Mouse (Mus musculus) layer of hippocampus, adult 18-20 months (tissue): ENCODE data around the gene Arhgef38. TPM values are rescaled to one million over a fixed set of nuclear protein-coding genes. Genes with fewer than 3 reads are reported as not detected.

Experiments
- DNase-seq, 2 experiments: peaks; one replicate each; pipeline ENCODE4 v3.0.0; 2022; ENCODE audit warnings: low spot score in 2 of 2
- total RNA-seq, 2 experiments: library from RNA; stranded (reverse); gene quantifications; 2 replicates each; pipeline ENCODE4 v1.2.3; 2021

The Arhgef38 gene
- total RNA-seq, 2 experiments from 2014 or later = not detected

DNA sequence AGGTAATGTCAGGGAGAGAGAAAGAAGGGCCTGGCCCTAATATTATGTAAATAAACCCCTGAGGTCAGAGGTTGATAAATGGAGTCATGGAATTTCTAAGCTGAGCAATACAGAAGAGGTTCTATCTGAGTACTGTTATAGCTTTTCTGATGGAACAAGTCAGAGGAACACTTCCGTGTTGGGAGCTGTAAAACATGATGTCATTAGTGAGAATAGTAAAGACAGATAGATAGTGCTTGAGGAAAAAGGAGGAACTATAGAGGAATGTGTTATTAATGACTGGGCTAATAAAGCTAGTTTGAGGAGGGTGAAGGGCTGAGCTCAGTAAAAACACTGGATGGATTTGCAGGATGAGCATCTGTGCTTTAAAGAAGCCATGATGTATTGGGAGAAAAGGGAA, 140.4 kb downstream of the Arhgef38 start:
- no peak for DNase-seq

DNA sequence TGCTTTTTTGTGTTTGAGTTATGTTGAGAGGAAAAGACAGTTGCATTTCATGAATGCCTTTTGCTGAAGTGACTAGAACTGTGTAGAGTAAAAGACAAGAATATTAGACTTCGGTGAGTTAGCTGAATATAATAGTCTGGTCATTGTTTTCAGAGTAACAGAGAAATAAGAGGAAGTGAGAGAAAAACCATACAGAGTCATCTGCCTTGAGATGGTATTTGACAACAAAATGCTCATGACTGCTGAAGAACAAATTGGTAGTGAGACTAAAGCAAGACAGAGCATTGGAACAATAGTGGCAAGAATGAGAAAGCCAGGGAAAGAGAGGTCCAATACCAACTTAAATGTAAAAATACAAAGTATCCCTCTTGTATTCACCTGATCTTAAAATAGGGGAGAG, 141.8 kb downstream of the Arhgef38 start:
- no peak for DNase-seq

DNA sequence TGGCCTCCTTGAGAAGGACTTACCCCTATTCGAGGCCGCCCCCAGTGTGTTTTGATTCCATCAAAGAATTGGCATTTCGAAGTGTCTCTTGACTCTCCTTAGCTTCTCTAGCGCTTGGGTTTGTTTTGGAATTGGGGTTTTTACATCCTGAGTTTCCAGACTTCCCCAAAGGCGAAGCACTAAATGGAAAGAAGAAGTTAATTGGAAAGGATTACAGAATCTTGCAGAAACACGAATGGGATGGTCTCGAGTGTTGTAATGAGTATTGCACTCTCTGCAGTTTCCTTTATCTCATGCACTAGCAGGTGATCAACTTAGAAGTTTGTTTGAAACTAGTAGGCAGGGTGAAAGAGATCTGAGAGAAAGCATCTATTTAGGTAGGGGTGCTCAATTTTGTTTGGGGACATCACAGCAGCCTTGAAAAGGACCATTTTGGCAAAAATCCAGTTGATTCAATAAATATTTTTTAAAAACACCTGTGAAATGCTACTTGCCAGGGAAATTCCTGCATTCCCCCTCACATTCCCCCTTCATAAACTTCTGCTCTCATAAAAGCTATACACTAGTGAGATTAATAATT, 142.4 kb downstream of the Arhgef38 start:
- DNase-seq = no peak

DNA sequence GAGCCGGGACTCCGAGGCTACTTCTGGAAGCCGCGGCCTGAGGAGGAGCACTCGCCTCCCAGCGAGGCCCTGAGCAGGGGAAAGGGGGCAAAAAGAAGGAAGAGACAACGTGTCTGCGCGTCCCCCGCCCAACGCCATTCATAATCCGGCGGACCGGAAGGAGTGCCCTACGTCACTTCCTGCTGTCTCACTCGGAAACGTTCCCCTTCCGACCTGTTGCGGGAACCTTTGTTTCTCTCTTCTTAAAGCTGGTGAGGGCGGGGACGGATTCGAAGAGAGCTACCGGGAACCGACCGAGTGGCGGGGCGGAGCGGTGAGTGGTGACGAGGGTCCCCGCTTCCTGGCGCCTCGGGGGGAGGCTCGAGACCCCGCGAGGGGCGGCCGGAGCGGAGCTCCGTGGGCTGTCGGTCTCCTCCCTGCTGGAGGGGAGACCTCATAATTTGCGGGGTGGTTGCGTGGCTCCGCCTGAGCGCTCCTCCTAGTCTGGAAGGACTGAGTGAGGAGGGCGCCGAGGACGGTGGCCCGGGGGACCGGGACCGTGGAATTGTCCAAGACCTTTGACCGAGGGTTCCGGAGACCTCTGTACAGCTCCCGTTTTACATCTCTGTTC, 143.0 kb downstream of the Arhgef38 start, which contains the start of the genes Ints12 and Gstcd:
Gene Ints12, plus strand, starts transcription at position 177 of the 610 bp plus-strand sequence.
Gene Gstcd, minus strand, starts transcription at position 370 of the 610 bp plus-strand sequence.
- peak; percentile 90 to 96 for DNase-seq

DNA sequence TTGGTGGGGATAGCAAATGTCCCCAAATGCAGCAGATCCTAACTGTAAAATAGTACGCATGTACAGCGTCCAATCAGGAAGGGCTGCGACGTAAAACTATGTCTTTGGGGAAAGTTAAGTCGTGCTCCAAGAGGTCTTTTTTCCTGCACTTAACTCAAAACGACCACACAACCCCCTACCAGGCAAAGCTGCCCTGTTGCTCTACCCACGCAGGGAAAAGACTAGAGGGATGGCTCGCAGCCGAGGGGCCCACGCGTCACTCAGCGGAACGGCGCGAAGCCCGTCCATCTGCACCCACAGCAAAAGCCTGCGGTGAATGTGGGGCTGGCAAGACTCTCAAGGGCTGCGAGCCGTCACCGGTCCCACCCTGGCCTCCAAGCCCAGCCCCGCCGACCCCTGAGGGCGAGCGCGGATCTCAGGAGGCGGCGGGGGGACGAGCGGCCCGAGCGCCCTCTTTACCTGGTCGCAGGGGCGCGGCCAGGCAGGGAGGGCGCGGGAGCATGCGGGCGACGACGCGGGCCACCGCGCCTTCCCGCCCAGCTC, 143.6 kb downstream of the Arhgef38 start:
- peak; percentile 51 to 84 for DNase-seq

DNA sequence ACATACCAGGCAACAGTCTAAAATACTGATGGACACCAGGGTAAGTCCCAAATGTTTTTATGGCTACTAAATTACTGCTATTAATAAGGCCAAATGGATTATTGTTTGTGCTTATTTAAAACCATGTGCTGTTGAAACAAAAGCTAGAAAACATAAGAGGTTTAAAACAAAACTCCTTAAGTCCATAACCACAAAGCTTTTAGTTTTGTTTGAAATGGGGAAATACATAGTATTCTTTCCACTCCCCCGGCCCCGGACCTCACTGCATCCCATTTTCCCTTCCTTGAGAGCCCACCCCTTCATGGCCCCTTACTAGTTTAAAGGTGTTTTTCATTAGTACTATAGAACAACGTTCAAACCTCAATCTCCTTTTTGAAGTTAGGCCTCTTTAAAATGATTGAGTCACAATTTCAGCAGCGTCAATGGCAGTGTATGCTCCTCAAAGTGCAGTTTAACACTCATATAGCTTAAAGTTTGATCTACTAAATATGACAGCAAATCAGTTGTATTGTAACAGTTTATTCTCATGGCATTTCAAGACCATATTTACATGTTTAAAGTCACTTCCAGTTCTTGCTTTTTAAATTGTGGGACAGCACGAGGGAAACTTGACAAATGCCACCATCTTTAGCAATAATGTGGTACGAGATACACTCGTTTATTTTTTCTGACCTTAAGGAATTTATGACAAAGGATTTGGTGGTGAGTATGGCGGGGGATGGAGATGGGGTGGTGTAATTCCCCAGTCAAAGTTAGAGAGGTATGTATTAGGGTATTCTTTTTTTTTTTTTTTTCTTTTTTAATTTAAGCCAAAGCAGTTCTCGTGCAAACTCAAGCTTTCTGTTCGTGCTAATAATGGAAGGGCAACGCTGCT, 144.3 kb downstream of the Arhgef38 start:
- no peak for DNase-seq

DNA sequence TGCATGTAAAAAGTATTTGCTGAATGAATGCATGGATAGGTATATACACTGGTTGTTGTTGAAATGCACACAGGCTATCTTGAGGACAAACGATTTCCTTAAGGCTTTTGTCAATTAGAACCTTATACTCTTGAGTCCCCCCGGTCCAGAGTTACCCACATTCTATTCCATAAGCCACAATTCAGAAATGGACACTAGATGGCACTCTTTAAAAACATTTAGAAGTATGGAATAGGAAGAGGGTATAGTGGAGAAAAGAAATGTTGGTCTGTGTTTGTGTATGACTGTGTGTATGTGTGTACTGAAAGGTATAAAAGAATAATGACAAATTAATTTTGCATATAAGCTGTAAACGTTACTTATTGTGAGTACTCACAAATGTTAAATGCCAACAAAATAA, 148.9 kb downstream of the Arhgef38 start:
- peak in 1 of 2 experiments; percentile 30 for DNase-seq

DNA sequence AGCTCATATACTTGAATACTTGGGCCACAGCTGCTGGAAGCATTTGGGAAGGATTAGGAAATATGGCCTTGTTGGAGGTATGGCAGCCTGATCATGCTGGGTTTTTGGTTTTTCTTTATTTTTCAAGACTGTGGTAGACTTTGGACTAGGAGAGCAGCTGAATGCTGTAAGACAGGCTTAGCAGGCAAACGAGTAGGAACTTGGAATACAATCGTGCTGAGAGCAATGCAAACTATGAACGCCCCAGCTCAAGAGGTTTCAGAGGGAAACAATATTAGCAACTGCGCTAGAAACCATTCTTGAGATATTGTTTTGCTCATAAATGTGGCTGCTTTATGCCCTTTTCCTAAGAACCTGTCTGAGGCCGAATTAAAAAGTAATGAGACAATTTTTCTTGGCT, 152.0 kb downstream of the Arhgef38 start:
- DNase-seq = no peak

DNA sequence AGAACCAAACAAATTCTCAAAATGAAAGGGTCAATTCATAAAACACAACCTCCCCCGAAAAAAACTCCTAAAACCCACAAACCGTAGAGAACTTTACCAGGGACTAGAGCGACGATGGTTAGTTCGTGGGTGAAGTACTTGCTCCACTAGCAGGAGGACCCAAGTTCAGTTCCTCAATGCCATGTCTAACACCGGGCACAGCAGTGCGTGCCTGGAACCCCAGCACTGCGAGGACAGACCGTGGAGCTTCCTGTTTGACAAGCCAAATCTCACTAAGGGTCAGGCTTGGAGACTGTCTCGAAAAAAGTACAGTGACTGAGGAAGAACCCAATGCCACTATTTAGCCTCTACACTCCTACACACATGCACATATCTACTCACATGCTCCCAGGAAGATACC, 159.2 kb downstream of the Arhgef38 start:
- DNase-seq = no peak

Other genes starting within 250 kb of the Arhgef38 start
- 10 to 100 TPM; 10.6 to 14.3 TPM for gene Ints12, start 143.1 kb downstream of the Arhgef38 start, total RNA-seq
- 10 to 100 TPM in 1 of 2 experiments, 1 to 10 TPM in 1; 8.7 to 10.0 TPM for gene Gstcd, start 142.9 kb downstream of the Arhgef38 start, total RNA-seq
- 10 to 100 TPM; 45.8 to 55.9 TPM for gene Ppa2, start 75.2 kb upstream of the Arhgef38 start, total RNA-seq